Mouse (Mus musculus): ENCODE measurements at regions not wholly inside any gene's neighbourhood (a gene's known extent, or its start where the extent isn't known, plus 50 kb on each side); places are given as distances from the start of the nearest gene placed in this dataset.

DNA sequence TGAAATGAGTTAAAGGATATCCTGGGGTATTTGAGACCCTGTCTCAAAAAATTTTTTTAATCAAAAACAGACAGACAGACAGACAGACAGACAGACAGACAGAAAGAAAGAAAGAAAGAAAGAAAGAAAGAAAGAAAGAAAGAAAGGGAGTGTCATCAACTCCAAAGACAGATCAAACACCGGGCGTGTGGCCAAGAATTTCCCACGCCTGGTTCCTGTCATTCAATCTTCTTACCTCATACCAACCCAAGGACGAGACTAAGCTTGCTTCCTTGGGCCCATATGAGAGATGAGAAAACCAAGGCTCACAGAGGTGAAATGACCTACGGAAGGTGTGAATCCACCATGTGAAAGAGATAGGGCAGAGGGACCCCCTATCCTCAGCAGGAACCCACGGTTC, 530.7 kb upstream of the Tbx3 start:
- DNase-seq (ENCODE audit: low spot score): no peak

DNA sequence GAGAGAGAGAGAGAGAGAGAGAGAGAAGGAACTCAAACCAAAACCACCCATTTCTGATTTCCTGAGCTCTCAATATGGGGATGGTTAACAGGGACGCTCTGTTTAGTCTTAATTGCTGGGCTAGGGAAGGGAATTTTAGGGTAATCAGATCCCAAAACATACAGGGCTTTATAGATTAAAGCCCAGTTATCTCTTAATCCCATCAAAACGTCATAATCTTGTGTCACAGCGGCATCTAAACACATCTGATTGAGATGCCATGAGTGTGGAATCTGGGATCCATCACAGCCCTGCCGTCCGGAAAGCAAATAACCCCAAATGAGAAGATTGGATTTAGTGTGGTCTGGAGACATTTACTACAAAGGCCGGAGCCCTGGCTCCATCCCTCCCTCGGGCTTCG, 527.1 kb upstream of the Tbx3 start:
- no peak for DNase-seq (ENCODE audit: low spot score)

DNA sequence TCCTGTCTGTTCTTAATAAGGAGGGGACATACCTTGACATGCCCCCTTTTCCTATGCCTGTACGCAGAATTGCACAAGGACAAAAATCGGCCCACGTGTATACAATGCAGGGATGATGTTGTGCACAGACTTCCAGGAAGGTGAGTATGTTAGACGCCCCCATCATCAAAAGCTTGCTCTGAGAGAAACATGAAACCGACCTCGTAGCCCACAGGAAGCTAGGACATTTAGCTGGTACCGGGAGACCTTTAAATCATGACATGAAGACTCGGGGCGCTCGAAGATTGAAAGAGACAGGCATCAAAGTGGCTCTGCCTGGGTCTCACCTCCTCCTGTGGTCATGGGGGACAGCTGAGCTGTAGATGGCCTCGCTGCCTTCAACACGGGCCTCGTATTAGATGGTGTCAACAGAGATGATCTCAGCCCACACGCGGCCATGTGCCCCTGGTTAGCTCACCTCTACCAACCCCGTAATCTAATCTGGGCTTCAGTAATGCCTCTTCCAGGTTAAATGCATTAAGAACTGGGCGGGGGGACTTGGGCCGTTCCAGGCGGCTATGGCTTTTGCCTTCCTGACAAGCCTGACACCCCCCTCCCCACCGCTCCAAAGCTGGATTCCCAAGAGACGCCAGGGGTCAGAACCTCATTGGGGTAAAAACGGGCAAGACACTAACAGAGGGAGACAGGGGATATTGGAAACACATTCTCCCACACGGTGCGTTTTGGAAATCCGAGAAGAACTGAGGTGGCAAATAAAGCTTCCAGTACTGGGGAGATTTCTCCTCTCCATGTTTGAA, 520.9 kb upstream of the Tbx3 start:
- no peak for DNase-seq (ENCODE audit: low spot score)

DNA sequence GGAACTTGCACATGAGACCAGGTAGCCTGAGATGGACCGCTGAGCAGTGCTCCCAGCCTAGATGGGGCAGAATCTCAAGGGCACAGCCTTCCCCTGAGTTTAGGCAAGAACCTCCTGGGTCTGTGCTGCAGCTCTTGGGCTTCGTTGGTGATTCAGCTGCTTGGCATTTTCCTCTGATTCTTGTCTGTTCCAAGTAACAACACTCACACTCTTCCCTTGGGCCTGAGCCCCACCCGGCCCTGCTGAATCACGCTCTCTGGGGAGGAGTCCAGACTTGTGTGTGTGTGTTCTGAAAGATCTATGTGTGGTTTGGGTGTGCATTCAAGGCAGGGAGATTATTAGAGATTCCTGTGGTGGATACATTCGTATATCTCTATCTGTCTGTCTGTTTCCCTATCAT, 517.4 kb upstream of the Tbx3 start:
- DNase-seq (ENCODE audit: low spot score): no peak

DNA sequence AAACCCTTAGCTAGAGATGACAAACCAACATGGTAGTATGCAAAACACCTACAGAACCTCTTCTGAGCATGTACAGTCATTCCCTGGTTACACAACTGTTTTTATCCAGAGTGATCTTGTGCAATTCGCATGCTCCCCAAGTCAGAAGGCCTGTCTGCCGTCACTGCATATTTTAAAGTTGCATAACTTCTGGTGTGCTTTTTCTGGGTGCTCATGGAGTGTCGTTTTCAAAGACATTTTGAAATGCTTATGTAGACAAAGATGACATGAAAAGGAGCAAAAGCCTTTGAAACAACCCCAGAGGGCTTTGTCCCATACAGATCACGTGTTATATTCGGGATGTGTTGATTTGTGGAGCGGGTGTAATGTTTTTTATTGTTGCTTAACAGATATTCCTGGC, 513.8 kb upstream of the Tbx3 start:
- DNase-seq (ENCODE audit: low spot score): no peak

DNA sequence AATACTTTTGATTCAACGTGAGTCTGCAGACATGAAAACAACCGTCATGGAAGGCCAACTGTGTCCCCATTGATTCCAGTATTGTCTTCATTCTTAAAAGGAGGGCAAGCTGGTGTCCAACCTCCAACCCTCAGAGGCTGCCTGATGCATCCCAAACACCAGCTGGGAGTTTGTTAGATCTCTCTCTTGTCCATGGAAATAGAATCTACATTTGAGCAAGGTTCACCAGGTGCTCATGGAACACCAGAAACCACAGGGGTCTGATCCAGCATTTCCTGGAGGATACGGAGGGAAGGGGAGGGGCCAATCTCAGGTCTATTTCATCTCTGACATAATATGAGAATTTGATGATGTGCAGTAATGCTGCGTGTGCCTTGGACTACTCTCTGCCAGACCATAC, 512.3 kb upstream of the Tbx3 start:
- no peak for DNase-seq (ENCODE audit: low spot score)

DNA sequence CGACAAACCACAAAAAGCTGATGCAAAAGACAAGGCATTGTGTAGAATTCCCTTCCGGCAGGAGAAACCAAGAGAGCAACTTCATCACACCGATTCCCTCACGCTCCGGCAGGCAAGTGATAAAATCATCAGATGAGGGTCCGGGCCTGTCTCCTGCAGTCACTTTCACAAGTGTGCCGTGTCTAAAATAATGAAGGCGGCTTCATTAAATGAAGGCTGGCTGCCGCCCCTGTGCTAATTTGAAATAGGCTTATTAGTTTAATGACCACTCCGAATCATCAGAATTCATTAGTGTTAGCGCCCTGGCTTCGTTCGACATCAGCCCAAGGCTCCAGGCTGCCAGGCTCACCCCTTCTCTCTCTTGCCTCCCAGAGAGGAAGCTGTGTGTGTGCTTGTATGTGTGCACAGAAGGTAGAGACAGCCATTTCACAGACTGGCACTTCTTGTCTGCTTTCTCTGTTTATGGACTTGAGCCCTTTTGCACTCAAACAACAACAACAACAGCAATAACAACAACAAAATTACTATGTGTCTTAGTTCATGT, 508.3 kb upstream of the Tbx3 start:
- no peak for DNase-seq (ENCODE audit: low spot score)

DNA sequence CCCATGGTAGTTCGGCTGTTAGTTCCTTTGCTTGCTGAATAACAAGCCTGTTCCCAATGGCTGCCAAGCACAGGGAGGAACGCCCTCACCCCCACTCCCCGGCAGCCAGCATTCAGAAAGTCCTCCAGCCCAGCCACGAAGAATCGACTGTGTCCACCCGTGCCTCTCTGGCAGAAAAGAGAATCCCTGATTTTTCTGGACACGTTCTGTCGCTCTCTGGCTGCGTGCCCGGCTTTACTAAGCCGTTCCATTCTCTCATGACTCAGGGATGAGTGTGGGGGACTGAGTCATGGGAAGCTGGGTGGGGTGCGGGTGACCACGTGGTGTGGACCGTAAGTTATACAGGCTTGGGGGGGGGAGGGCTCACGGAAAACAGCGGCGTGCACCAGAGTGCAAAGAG, 502.8 kb upstream of the Tbx3 start:
- no peak for DNase-seq (ENCODE audit: low spot score)

DNA sequence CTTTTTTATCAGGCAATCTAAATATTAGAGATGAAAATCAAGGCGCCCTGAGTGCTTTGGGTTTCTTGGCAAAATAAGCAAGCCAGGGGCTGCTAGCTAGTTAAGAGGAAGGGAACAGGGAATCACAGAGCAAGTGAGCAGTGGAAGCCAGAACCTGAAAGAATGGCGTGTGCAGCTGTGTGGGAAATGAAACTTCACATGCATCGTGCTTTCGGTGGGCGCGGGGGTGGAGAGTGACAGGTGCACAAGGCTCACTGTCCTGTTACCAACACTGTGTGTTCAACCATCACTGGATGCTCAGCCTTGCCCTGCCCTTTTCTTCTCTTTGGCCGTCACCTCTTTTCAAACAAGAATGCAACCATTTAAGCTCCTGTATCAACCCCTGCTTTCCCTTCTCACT, 501.2 kb upstream of the Tbx3 start:
- no peak for DNase-seq (ENCODE audit: low spot score)

DNA sequence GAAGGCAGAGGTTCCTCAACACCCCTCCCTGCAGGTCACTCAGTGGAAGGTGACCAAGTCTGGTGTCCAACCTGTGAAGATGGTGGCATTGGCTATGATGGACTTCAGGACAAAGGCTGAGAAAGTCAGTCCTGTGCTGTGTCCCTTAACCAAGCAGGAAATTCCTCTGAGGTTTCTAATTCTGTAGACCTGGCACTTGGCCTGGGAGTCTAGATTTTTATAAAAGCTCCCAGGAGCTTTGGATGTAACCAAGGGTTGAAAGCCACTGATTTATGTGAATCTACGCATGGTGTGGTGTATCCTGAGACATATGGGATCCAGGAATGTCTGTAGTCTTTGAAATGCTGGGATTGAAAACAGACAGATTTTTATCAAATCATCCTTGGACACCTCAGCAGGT, 498.8 kb upstream of the Tbx3 start:
- DNase-seq (ENCODE audit: low spot score): no peak

DNA sequence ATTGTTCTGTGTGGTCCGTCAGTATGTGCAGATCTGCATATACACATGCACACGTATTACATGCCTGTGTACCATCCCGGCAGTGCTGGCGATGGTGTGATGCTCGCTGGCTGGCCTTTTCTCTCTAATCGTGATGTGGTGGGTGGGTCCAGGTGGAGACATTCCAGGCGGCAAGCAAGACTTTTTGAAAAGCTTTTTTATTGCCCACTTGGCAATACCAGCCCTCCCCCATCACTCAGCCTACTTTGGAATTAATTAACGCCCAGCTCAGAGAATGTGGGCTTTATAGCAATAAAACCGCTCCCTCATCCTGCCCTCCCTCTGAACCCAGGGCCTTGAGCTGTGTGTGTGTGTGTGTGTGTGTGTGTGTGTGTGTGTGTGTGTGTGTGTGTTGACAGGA, 491.7 kb upstream of the Tbx3 start:
- no peak for DNase-seq (ENCODE audit: low spot score)

DNA sequence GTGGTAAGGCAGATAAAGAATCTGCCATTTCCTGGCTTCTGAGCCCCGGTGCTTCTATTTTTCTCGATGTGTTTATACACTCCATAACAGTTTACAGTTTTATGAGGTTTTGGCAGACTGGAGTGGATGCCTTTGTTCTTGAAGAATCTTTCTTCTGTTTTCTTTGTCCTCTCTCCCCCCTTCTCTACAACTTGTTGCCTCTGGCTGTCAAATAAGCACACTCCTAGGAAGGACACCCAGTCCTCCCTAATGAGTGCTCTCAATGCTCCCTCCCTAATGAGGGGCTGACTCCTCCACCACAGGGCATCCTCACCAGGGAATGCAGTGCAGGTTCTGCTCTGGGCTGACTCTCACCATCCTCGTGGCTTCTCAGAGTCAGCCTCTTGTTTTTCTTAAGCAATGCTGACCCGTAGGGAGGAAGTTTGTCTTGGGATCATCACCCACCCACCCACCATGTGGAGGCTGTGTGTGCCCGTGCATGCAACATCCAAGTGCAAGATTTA, 486.9 kb upstream of the Tbx3 start:
- no peak for DNase-seq (ENCODE audit: low spot score)

DNA sequence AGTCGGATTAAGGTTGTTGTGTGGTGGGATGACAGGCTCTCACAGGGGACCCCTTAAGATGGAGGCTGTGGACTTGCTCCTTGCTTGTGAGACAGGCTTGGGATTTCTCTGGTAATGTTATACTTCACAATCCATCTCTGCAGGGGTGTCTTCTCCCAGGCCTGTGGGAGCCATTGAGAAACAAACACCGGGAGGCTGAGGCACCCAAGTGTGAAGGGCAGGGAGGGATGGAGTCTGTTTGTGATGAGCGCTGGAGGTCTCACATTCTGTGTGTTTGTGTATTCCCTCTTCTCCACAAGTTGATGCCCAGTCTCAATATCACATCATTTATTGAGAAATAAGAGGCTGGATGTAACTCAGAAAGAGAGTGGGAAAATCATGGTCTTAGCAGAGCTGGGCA, 483.9 kb upstream of the Tbx3 start:
- no peak for DNase-seq (ENCODE audit: low spot score)

DNA sequence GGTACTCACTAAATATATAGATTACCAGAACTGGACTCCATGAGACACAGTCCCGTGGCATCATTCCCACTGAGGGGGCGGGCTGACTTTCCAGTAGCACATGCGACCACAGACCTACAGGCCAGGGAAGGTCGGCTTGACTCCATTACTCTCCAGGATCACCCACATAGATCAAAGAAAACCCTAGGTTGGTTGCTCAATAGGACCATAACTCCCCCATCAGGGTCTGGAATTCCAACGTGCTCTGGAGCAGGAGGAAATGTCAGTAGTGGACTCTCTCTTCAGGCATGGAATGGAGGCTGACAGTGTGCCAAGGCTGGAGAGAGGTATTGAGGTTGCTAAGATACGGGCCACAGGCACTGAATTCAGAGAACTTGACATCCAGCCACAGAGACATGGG, 482.0 kb upstream of the Tbx3 start:
- no peak for DNase-seq (ENCODE audit: low spot score)

DNA sequence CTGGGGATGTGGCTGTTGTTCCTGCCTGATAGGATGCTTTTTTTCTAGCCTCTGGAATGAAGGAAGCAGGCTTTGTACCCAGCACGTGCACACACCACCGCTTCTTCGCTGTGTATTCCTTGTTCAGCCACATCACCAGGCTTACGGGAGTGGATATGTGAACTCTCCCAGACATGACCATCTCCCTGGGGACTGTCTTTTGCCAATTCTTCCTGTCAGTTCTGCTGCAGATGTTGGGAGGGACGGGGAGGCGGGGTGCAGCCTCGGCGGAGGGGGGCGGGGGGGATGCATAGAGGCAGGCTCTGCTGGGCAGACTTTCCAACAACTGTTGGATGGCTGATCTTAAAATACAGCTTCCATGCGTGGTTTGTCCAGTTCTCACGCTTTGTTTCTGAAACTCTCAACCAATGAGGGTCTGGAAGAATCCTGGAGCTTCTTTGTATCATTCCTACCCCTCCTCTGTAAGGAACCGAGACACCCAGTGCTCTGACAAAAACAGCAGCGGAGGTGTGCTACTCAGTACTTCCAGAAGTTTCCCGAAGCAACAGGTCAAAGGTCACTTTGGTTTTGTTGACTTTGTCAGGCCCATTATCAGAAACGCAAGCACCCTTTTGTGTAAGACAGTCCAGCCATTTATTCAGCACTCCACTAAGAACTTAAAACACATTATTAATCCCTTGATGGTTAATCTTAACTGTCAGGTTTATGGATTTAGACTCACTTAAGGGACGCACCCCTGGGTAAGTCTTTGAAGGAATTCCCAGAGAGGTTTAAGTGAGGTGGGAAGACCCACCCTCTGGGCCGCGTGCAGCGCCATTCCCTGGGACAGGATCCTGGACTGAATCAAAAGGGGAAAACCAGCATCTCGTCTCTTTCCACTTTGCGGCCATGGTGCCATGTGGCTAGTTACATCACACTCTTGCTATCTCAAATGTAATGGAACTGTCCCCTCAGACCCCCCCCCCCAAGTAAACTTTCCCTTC, 476.5 kb upstream of the Tbx3 start:
- DNase-seq (ENCODE audit: low spot score): no peak

DNA sequence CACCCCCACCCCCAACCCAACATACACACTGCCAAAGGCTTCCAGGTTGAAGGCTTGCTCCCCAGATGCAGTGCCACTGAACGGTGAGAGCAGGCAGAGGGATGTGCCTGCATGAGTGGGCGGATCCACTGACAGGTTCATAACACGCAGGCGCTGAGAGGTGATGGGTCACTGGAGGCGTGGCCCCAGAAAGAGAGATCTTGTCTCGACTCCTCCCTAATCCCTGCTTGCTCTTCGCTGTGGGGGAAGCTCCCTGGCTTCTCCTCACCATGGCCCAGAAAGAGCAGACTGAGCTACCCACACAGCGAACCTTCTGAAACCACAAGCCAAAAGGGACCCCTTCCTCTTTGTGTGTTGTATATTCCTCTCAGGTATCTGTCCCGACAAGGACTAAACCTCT, 470.6 kb upstream of the Tbx3 start:
- no peak for DNase-seq (ENCODE audit: low spot score)

DNA sequence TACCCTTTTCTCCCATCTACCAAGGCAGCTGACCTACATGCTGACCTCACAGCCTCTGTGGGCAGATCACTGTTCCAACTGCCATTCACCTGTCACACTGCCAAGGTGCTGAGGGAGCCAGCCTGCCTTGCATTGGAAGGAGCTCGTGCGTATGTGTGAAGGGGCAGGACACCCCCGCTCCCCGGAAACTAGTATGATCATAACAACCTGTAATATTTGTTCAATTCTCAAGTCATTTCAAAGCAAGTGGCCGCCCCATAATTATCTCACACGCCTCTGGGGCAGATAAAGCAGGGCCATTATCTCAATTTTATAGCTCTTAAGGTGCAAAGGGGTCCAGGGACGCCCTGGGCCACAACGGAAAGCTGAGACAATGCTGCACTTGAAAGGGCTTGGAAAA, 469.2 kb upstream of the Tbx3 start:
- no peak for DNase-seq (ENCODE audit: low spot score)

DNA sequence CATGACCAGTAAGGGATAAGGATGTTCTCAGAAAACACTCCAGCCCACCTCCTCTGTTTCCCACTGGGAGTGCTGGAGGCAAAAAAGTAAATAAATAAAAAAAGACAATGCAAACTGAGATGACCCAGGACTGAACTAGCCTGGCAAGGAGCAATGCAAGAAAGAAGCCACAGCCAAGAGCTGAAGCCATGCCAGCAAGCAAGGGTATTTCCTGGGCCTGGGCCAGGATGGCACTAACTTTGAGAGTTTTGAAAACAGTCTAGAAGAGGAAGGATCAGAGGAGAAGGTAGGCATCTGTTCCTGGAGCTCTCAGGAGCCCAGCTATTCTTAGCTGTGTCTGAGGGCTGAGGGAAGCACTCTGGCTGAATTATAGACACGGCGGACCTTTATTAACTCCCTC, 465.7 kb upstream of the Tbx3 start:
- no peak for DNase-seq (ENCODE audit: low spot score)

DNA sequence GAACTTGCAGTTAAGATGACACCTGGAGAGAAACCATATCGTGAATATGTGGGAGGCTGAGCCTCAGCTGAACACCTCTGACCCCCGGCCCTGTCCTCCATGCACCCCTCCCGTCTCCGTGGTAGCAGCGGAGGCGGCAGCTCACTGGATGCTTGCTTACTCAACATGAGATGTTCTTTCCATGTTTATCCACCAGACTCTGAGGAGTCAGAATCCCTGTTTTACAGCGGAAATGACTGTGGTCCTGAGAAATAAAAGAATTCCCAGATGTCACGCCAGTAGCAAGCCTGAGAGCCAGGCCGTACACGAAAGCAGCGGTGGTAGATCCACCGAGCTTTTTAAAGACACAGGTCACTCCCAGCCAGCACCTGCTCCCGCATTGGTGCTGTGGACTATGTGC, 462.4 kb upstream of the Tbx3 start:
- no peak for DNase-seq (ENCODE audit: low spot score)

DNA sequence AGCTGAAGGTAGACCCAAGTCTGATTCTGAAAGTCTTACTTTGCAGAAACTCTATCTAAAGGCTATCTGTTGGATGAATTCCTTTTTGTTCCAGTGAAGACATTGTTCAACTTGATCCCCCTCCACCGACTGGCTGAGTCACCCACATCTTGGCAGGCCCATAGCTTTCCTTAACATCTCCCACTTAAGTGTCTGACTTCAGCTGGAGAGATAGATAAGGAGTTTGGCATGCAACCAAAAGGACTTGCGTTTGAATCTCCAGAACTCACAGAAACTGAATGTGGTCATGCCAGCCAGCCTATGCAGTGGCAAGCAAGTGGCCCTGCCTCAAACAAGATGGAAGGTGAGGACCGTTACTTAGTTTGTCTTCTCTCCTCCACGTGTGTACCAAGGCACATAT, 457.3 kb upstream of the Tbx3 start:
- DNase-seq (ENCODE audit: low spot score): no peak

DNA sequence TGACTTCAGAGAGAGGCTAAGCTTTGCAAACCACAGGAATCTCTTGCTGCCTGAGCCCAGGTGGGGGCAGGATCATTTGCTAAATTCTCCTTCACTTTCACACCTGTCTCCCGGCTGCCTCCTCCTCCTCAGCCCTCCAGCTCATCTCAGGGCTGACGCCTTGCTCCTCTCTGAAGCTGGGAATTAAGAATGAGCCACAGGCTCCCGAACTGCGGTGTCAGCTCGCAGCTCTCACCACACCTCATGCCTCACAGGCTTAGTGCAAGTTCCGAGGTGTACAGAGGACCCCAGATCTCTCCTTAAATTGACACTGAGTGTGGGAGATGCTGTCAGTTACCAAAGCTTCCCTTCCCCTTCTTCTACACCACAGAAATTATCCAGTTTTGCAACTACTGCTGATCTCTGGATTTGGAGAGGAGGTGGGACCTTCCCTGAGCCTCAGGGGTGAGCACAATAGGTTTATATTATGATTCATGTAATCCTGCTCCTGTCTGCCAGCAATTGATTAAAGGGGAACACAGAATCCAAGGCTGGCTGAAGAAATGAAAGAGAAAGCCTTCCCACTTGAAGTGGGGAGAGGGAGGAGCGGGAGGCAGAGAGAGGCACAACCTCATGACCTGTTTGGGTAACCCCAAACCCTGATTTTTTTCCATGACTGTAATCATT, 456.6 kb upstream of the Tbx3 start:
- DNase-seq (ENCODE audit: low spot score): no peak

DNA sequence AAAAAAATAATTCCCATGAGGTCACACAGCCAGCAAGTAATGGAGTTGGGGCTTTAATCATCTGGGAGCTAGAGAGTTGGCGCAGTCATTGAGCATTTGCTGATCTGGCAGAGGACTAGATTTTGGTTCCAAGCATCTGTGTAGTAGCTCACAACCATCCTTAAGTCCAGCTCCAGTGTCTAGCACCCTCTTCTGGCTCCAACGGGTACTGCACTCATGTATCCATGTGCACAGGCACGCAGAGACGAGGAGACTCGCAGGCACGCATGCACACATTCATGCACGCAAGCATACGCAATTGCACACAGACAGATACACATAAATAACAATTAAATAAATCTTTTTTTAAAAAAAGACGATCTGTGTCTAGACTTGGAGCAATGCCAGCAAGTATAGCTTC, 455.5 kb upstream of the Tbx3 start:
- no peak for DNase-seq (ENCODE audit: low spot score)
